Mouse (Mus musculus) forebrain, embryonic 15.5 days (tissue): ENCODE data around the gene Eprs. TPM values are rescaled to one million over a fixed set of nuclear protein-coding genes. Genes with fewer than 3 reads are reported as not detected.

ENCODE experiments used
- ATAC-seq: fragments of 200-750 bp; cut with Nextera tagmentation; replicated peaks from 2 replicates; pipeline ENCODE4 v1.8.0; 2017; ENCODE audit warnings: mild to moderate bottlenecking, moderate TSS enrichment, moderate library complexity
- H3K27ac ChIP-seq: fragments of 300-500 bp; sonication (generic); replicated peaks from 2 replicates; pipeline ENCODE4 v1.5.1; 2015; ENCODE audit warnings: mild to moderate bottlenecking, inconsistent platforms
- H3K27me3 ChIP-seq: fragments of 300-500 bp; sonication (generic); 2 replicates; pipeline ENCODE4 v1.6.1; 2015; ENCODE audit warnings: inconsistent platforms
- H3K36me3 ChIP-seq: fragments of 300-500 bp; sonication (generic); 2 replicates; pipeline ENCODE4 v1.6.1; 2015; ENCODE audit warnings: mild to moderate bottlenecking, inconsistent platforms
- H3K4me1 ChIP-seq: fragments of 300-500 bp; sonication (generic); 2 replicates; pipeline ENCODE4 v1.6.1; 2015; ENCODE audit warnings: inconsistent platforms
- H3K4me2 ChIP-seq: fragments of 300-500 bp; sonication (generic); replicated peaks from 2 replicates; pipeline ENCODE4 v1.6.1; 2015; ENCODE audit warnings: mild to moderate bottlenecking, inconsistent platforms
- H3K4me3 ChIP-seq: fragments of 300-500 bp; sonication (generic); 2 replicates; pipeline ENCODE4 v1.5.1; 2015; ENCODE audit warnings: mild to moderate bottlenecking, inconsistent platforms
- H3K9ac ChIP-seq: fragments of 300-500 bp; sonication (generic); replicated peaks from 2 replicates; pipeline ENCODE4 v1.6.1; 2015; ENCODE audit warnings: mild to moderate bottlenecking, inconsistent platforms
- H3K9me3 ChIP-seq: fragments of 300-500 bp; sonication (generic); 2 replicates; pipeline ENCODE4 v1.6.1; 2016; ENCODE audit warnings: inconsistent platforms
- WGBS: fragments of 180-500 bp; shearing (Covaris S2); methylation state at CpG from one replicate; pipeline ENCODE4 v1.1.7; 2015; ENCODE audit warnings: mixed read lengths; 5-methylcytosine and 5-hydroxymethylcytosine counted together
- microRNA counts: library from miRNA; unstranded; fragments of <30 nt; microRNA quantifications from one replicate; lab custom pipeline; 2016
- microRNA-seq: library from miRNA; unstranded; fragments of <30 nt; microRNA quantifications from one replicate; pipeline ENCODE4, GENCODE M21; 2016
- polyA plus RNA-seq: library from polyadenylated mRNA; unstranded; fragments of >200 nt; fragmentation: Nextera tagmentation; extraction: Ambion mirVana; gene quantifications from 2 replicates; pipeline ENCODE4 v1.2.1, GENCODE M21; 2015

Gene Eprs
- polyA plus RNA-seq, 1 experiment from 2014 or later: 150 TPM

DNA sequence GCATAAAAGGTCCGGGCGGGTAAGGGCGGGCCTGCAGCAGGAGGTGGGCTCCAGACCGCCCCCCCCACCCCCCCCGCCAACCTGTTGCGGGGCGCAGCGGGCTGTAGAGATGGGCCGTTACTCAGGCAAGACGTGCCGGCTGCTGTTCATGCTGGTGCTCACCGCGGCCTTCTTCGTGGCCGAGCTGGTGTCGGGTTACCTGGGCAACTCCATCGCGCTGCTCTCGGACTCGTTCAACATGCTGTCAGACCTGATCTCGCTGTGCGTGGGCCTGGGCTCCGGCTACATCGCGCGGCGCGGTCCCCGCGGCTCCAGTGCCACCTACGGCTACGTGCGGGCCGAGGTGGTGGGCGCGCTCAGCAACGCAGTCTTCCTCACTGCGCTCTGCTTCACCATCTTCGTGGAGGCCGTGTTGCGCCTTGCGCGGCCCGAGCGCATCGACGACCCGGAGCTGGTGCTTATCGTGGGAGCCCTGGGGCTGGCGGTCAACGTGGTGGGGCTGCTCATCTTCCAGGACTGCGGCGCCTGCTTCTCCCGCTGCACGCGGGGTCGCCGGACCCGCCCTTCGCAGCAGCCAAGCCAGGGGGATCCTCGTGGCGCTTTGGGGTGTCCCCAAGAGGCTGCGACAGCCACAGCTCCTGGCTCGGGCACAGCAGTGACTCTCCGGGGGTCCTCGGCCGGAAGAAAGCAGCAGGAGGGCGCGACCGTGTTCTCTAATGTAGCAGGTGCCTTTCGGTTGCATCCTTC lies 92.3 kb downstream of the Eprs start:
- ATAC-seq: peak; percentile 80
- WGBS: 1% methylated on average over 71 of the region's 71 CpGs

GRCm38 (mm10) chr1:185456327-185456726 lies 93.5 kb downstream of the Eprs start:
- Histone ChIP-seq H3K9ac (peak overlapping the region; percentile 87; the same call in 1 of the 2 replicates), H3K27ac (no peak overlapping the region), H3K4me2 (peak overlapping the region; percentile 91), H3K4me1 (peaks cover 30% of the 10 kb centered on the region), H3K4me3 (peak overlapping the region; percentile 86), H3K9me3 (no peaks in the 10 kb centered on the region), H3K27me3 (no peaks in the 10 kb centered on the region), H3K36me3 (no peaks in the 10 kb centered on the region)
- ATAC-seq: no peak
- 87% methylated on average over 9 of the region's 9 CpGs for WGBS

More for the DNA sequence above, 92.3 kb downstream of the Eprs start:
- Histone ChIP-seq H3K27me3 (no peaks in the 10 kb centered on the region), H3K9ac (peak overlapping the region; percentile 87), H3K36me3 (no peaks in the 10 kb centered on the region), H3K27ac (peak overlapping the region; percentile 78), H3K4me3 (peak overlapping the region; percentile 86), H3K4me1 (peaks cover 22% of the 10 kb centered on the region), H3K4me2 (peak overlapping the region; percentile 91), H3K9me3 (no peaks in the 10 kb centered on the region)

DNA sequence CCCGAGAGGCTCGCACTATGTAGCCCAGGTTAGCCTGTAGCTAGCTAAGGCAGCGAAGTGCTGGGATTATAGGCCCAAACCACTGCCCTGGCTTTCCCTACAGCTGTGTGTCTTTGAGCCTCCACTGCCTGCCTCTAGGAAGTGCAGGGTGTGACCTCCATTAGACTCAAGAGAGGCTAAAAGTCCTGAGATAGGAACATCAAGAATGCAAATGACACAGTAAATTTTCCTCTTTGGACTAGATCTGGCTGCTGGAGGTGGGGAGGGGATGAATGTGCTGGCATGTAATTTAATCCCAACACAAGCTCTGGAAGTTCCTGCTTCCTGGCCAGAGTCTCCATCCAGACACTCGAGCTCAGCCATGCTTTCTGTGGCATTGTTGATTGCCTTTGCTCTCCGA lies 97.3 kb downstream of the Eprs start:
- peaks cover 15% of the 10 kb centered on the region for H3K36me3 ChIP-seq
- peaks cover 35% of the 10 kb centered on the region for H3K4me1 ChIP-seq
- no peak for ATAC-seq
- no peak overlapping the region for H3K4me3 ChIP-seq
- WGBS: 84% methylated on average over 5 of the region's 5 CpGs
- H3K27ac ChIP-seq: no peak overlapping the region
- no peaks in the 10 kb centered on the region for H3K9me3 ChIP-seq
- H3K9ac ChIP-seq: no peak overlapping the region
- no peaks in the 10 kb centered on the region for H3K27me3 ChIP-seq
- H3K4me2 ChIP-seq: no peak overlapping the region

DNA sequence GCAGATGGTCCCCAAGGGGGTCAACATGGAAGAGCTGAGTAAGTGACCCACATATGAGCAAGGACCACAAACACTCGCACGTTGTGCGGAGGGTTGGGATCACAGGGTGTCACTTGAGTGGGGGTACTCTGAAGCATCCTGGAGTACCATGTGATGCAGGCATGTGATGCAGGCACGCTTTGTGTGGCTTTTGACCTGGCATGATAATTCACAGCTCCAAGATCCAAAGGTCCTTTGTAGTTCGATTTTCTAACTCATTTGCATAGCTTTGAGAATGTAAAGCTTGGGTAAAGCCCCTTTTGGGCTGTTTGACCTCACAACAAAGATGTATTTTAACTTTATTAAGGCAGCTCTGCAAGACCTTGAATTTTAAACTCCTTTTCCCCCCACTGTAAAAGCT lies 100.0 kb downstream of the Eprs start:
- H3K36me3 ChIP-seq: peaks cover 15% of the 10 kb centered on the region
- no peak overlapping the region for H3K9ac ChIP-seq
- no peaks in the 10 kb centered on the region for H3K9me3 ChIP-seq
- no peak for ATAC-seq
- H3K27me3 ChIP-seq: no peaks in the 10 kb centered on the region
- WGBS: 78% methylated on average over 5 of the region's 5 CpGs
- H3K4me2 ChIP-seq: no peak overlapping the region
- H3K4me3 ChIP-seq: no peak overlapping the region
- H3K4me1 ChIP-seq: peaks cover 13% of the 10 kb centered on the region
- H3K27ac ChIP-seq: no peak overlapping the region

- peaks cover 2% of the 10 kb centered on the region for H3K36me3 ChIP-seq
- H3K27me3 ChIP-seq: no peaks in the 10 kb centered on the region
- no peaks in the 10 kb centered on the region for H3K9me3 ChIP-seq
- ATAC-seq: no peak
- no peak overlapping the region for H3K9ac ChIP-seq
- WGBS: 82% methylated on average over 8 of the region's 8 CpGs
- no peaks in the 10 kb centered on the region for H3K4me1 ChIP-seq
- no peak overlapping the region for H3K4me3 ChIP-seq
- H3K4me2 ChIP-seq: no peak overlapping the region
- no peak overlapping the region for H3K27ac ChIP-seq
These were observed 106.7 kb downstream of the Eprs start for GRCm38 (mm10) chr1:185469551-185470021.

DNA sequence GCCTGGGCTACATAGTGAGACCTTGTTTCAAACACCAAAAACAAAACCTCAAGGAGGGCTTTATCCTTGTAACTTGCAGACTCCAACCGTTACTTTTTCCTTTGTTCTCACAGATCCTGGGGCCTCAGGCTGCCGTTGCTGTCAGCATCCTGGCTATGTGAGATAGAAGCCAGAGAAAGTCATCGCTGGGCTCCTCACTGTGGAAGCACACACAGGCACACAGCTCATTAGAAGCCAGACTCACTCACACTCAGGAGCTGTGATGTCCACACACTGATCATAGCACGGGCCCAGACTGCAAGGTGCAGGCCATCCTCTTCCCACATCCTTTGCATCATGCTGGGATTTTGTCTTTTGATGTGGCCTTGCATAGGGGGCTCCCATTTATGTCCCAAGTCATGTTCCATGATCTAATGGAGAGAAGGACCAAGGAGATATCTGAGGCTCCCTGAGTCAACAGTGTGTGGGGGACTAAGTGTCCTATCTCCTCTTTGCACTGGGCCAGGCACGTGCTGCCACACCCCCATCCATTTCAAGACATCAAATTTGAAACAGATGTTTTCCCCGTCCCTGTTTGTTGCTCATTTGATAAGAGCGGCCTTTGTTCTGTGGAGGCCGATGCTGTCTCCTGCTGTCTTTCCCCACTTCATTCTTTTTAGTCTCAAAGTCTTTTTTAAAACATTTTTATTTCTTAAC lies 109.3 kb downstream of the Eprs start:
- Histone ChIP-seq H3K4me2 (no peak overlapping the region), H3K27ac (no peak overlapping the region), H3K9ac (no peak overlapping the region), H3K4me3 (no peak overlapping the region), H3K36me3 (no peaks in the 10 kb centered on the region), H3K9me3 (no peaks in the 10 kb centered on the region), H3K27me3 (no peaks in the 10 kb centered on the region), H3K4me1 (no peaks in the 10 kb centered on the region)
- WGBS: 66% methylated on average over 8 of the region's 8 CpGs
- ATAC-seq: no peak

DNA sequence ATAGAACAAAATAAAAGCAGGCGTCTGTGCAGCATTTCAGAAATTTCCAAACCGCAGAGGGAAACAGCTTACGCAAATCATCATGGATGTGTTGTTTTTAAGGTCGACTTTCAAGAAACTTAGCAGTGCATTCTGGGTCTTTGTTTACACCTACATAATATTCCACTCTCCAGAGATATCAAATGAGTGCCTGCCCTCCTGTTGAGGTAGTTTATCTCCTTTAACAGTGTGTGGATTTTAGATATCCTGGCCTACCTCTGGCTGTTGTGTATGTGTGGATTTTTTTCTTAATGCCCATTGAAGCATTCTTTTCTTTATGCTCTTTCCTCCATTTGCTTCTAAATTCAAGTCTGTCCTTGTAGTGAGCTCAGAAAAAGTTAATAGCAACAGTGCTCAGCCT lies 109.9 kb downstream of the Eprs start:
- no peak for ATAC-seq
- H3K4me2 ChIP-seq: no peak overlapping the region
- H3K27ac ChIP-seq: no peak overlapping the region
- no peaks in the 10 kb centered on the region for H3K4me1 ChIP-seq
- H3K9ac ChIP-seq: no peak overlapping the region
- H3K9me3 ChIP-seq: no peaks in the 10 kb centered on the region
- H3K4me3 ChIP-seq: no peak overlapping the region
- H3K36me3 ChIP-seq: no peaks in the 10 kb centered on the region
- WGBS: 92% methylated on average over 4 of the region's 4 CpGs
- no peaks in the 10 kb centered on the region for H3K27me3 ChIP-seq

DNA sequence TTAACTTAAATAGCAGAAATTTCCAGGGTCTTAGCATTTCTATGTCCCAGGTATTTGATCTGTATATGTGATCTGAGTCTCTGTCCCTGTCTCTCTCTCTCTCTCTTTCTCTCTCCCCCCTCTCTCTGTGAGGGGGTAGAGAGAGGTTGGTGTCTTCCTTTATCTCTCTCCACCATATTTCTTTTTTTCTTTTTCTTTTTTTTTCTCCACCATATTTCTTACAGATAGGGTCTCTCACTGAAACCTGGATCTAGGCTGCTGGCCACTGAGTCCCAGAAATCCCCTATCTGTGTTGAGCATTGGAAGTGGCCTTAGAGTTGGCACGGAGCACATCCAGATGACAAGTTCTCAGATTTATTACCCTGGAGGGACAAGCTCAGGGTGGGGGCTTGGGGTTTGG lies 110.6 kb downstream of the Eprs start:
- Histone ChIP-seq H3K27me3 (no peaks in the 10 kb centered on the region), H3K4me1 (no peaks in the 10 kb centered on the region), H3K36me3 (no peaks in the 10 kb centered on the region), H3K9me3 (no peaks in the 10 kb centered on the region), H3K27ac (no peak overlapping the region), H3K4me2 (no peak overlapping the region), H3K9ac (no peak overlapping the region), H3K4me3 (no peak overlapping the region)
- WGBS: 100% methylated on average over 1 of the region's 1 CpGs
- ATAC-seq: no peak

MicroRNA genes within 50 kb of the gene (microRNA counts, 519-probe panel; counts per million panel counts)
- microRNA mmu-miR-194 (lab: Ali Mortazavi, UCI): 2,231 counts per million, percentile 38 among the panel's probes with 10 or more counts

Small RNA genes within 50 kb of the gene (microRNA-seq; reads per million reads assigned to microRNA genes)
- gene Mir194-1 (1.3 reads per million), gene Mir215 (3.3 reads per million, percentile 9 among the genes with 10 or more reads in this experiment)

Other genes starting within 250 kb of the Eprs start
- 25.8 and 27.4 TPM in 2 replicates for gene Rab3gap2, start 158.9 kb upstream of the Eprs start, polyA plus RNA-seq
- gene Iars2, start 33.6 kb upstream of the Eprs start, polyA plus RNA-seq: 19.2 and 19.9 TPM in 2 replicates
- 34.5 and 40.9 TPM in 2 replicates for gene Bpnt1, start 30.9 kb upstream of the Eprs start, polyA plus RNA-seq
- gene Slc30a10, start 91.8 kb downstream of the Eprs start, polyA plus RNA-seq: 9.9 and 11.4 TPM in 2 replicates